Mouse (Mus musculus) bone marrow, adult 2 months (tissue): ENCODE results near the gene Hpd.

Source experiments
- CTCF ChIP-seq: fragments of 200-500 bp; IDR thresholded peaks from 2 replicates; pipeline ENCODE4 v1.5.1; 2011; ENCODE audit warnings: low read length, control low read depth; ENCODE audit not compliant: control insufficient read depth, insufficient read depth
- POLR2A ChIP-seq: fragments of 200-500 bp; IDR thresholded peaks from 2 replicates; pipeline ENCODE4 v1.6.1; 2011; ENCODE audit warnings: low read depth, mild to moderate bottlenecking, control low read depth, low read length, borderline replicate concordance; ENCODE audit not compliant: control insufficient read depth

GRCm38 (mm10) chr5:123138230-123138911 is 44.2 kb downstream of the Hpd start:
- no peak for TF ChIP-seq CTCF
- peak; percentile 49; the same call in 1 of the 2 replicates for TF ChIP-seq POLR2A
